Mouse (Mus musculus) liver, postnatal 0 days (tissue): ENCODE results near the gene Wsb1.

ENCODE experiments used
- CTCF ChIP-seq: sonication (generic); IDR thresholded peaks from 2 replicates; pipeline ENCODE4 v1.5.1; 2016; ENCODE audit warnings: antibody characterized with exemption, low read depth
- EP300 ChIP-seq: IDR thresholded peaks from 2 replicates; pipeline ENCODE4 v1.6.1; 2016; ENCODE audit warnings: antibody characterized with exemption, low read depth, mild to moderate bottlenecking

DNA sequence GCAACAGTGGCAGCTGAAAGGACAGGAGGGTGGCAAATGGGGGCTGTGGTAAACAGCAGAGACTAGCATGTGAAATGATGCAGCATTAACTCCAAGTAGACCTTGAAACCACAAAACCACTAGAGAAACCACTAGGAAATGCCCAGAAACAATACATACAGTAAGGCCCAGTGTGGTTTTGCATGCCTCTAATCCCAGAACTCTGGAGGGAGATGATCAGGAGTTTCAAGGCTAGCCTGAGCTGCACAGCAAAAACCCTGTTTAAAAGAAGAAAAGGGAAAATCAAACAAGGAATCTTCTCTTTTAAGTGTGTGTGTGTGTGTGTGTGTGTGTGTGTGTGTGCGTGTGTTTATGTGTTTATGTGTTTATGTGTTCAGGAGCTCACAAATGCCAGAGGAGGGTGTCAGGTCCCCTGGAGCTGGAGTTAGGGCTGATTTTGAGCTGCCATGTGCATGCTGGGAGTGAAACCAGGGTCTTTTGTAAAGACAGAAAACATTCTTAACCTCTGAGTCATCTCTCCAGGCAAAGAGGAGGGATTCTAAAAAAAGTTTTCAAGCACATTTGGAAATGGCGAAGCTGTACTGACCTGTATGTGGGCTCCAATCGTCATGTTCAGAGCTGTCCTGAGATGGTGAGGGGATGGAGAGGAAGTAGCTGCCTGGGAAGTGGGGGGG, 58.1 kb downstream of the Wsb1 start:
- TF ChIP-seq CTCF (no peak), EP300 (no peak)
